Mouse (Mus musculus) heart, postnatal 0 days (tissue): ENCODE measurements around the gene Gm49322.

ENCODE experiments used
- CTCF ChIP-seq: IDR thresholded peaks from 2 replicates; pipeline ENCODE4 v1.5.1; 2016; ENCODE audit warnings: antibody characterized with exemption, control low read depth, low read depth
- EP300 ChIP-seq: IDR thresholded peaks from 2 replicates; pipeline ENCODE4 v1.6.1; 2016; ENCODE audit warnings: antibody characterized with exemption, low read depth

DNA sequence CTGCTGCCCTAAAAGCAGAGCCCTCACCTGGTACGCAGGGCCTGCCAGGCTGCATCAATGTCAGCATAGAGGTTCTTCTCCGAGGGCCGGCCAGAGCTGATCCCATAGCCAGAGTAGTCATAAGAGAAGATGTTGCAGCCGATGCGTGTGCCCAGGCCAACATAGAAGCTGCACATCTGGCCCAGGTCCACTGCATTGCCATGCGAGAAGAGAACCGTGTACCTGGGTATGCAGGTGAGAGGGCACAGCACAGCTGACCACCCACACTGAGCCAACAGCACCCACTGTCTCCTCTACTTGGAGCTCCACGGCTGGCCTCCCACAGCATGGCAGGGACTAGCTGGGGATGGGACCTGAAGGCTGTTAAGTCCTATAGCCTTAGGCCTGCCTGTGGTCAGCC, 20.2 kb upstream of the Gm49322 start:
- TF ChIP-seq CTCF (no peak), EP300 (no peak)
